In the genomic region with DNA sequence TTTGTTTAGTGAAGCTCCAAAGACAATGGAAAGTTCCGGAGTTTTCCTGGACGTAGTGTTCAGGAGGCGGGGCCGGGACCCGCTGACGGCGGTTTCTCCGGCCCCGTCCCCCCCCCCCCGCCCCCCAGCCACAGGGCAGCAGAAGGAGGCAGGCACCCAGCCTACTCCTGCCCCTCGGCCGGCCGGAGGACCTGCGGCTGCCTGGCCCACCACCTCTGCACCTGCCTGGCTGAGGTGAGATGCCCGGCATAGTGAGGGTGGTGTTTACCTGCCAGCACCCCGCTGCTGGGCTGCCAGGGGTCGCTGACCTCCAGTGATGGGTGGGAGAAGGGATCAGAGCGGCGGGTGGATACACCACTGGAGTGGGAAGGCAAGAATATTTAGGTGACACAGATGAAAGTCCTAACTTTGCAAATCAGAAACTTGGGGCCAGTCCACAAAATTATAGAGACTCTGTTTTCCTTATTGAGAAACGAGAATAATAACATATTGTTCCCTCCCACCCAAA, we compare ENCODE assay signal across 9 mouse cellular contexts. TPM values are rescaled to one million over a fixed set of nuclear protein-coding genes. Genes with fewer than 3 reads are reported as not detected.
DNase-seq lines count a peak whose midpoint lies in the region; ATAC-seq lines count a peak whose summit lies in the region.
"Had no signal": no experiment of that assay in that cellular context is flagged by ENCODE, and none has a peak within 500 bp of the region (broad histone marks: within the 10 kb centered on the region; RNA-seq: fewer than 3 reads in every experiment).

A gene (plus strand): TSS at position 169 of the 508 bp plus-strand sequence.

- 0 out of 2 replicates have a peak, but pooled peaks have one; percentile 42 for ATAC-seq in kidney, embryonic 16.5 days (ENCODE audit: low FRiP score, low TSS enrichment)
- no peak for ATAC-seq in embryonic facial prominence, embryonic 13.5 days (ENCODE audit: insufficient number of reproducible peaks, insufficient read depth, low FRiP score, low TSS enrichment, low read depth)
- no peak for ATAC-seq in hindbrain, embryonic 12.5 days (ENCODE audit: low FRiP score)
- ATAC-seq in midbrain, embryonic 15.5 days (replicated peaks) = no peak

- no peak within 1 kb of the TSS for H3K9ac ChIP-seq in kidney, embryonic 16.5 days (replicated peaks; ENCODE audit: low read length)
- H3K9ac ChIP-seq in embryonic facial prominence, embryonic 13.5 days = peak within 1 kb of the TSS; percentile 67
- H3K9ac ChIP-seq in hindbrain, embryonic 12.5 days = no peak within 1 kb of the TSS
- no peak within 1 kb of the TSS for H3K9ac ChIP-seq in midbrain, embryonic 15.5 days

- WGBS in kidney, embryonic 16.5 days = 2% methylated on average over 17 of the region's 20 CpGs
- WGBS in embryonic facial prominence, embryonic 13.5 days = 2% methylated on average over 19 of the region's 20 CpGs
- WGBS in hindbrain, embryonic 12.5 days = 2% methylated on average over 20 of the region's 20 CpGs
- under 1% methylated on average over 20 of the region's 20 CpGs for WGBS in midbrain, embryonic 15.5 days

- no peaks in the 10 kb centered on the region for H3K9me3 ChIP-seq in kidney, embryonic 16.5 days (ENCODE audit: low read length)
- no peaks in the 10 kb centered on the region for H3K9me3 ChIP-seq in embryonic facial prominence, embryonic 13.5 days
- no peaks in the 10 kb centered on the region for H3K9me3 ChIP-seq in hindbrain, embryonic 12.5 days (replicated peaks)
- no peaks in the 10 kb centered on the region for H3K9me3 ChIP-seq in midbrain, embryonic 15.5 days

- H3K4me2 ChIP-seq in kidney, embryonic 16.5 days (replicated peaks; ENCODE audit: low read depth, low read length) = peak within 1 kb of the TSS; percentile 42
- peak within 1 kb of the TSS; percentile 54 for H3K4me2 ChIP-seq in embryonic facial prominence, embryonic 13.5 days
- H3K4me2 ChIP-seq in hindbrain, embryonic 12.5 days (replicated peaks) = peak within 1 kb of the TSS; percentile 21
- H3K4me2 ChIP-seq in midbrain, embryonic 15.5 days = no peak within 1 kb of the TSS

- peak within 1 kb of the TSS; percentile 32 for H3K4me3 ChIP-seq in kidney, embryonic 16.5 days (ENCODE audit: low read length)
- peak within 1 kb of the TSS; percentile 39 for H3K4me3 ChIP-seq in embryonic facial prominence, embryonic 13.5 days
- H3K4me3 ChIP-seq in hindbrain, embryonic 12.5 days = peak within 1 kb of the TSS; percentile 20
- 0 out of 2 replicates have a peak within 1 kb of the TSS, but pooled peaks have one; percentile 4 for H3K4me3 ChIP-seq in midbrain, embryonic 15.5 days

- no peak for DNase-seq in kidney, adult 18-20 months
- DNase-seq in urinary bladder, postnatal 4 days (ENCODE audit: low spot score in 2 of 2) = no peak
- DNase-seq in adrenal gland, postnatal 25 days = no peak
- DNase-seq in layer of hippocampus, postnatal 25 days (ENCODE audit: extremely low spot score in 1 of 2, low spot score in 1 of 2) = no peak

- H3K27me3 ChIP-seq in kidney, embryonic 16.5 days (ENCODE audit: insufficient read depth, low read length) = peaks cover 95% of the 10 kb centered on the region
- H3K27me3 ChIP-seq in embryonic facial prominence, embryonic 13.5 days = peaks cover 98% of the 10 kb centered on the region
- peaks cover 96% of the 10 kb centered on the region for H3K27me3 ChIP-seq in hindbrain, embryonic 12.5 days
- H3K27me3 ChIP-seq in midbrain, embryonic 15.5 days (replicated peaks) = peaks cover 86% of the 10 kb centered on the region

- H3K4me1 ChIP-seq in kidney, embryonic 16.5 days (ENCODE audit: insufficient read depth, low read length) = peaks cover 14% of the 10 kb centered on the region; the same call in 1 of the 2 replicates
- H3K4me1 ChIP-seq in embryonic facial prominence, embryonic 13.5 days = peaks cover 17% of the 10 kb centered on the region; the same call in 1 of the 2 replicates
- H3K4me1 ChIP-seq in hindbrain, embryonic 12.5 days = no peaks in the 10 kb centered on the region; the same call in 1 of the 2 replicates
- H3K4me1 ChIP-seq in midbrain, embryonic 15.5 days = peaks cover 5% of the 10 kb centered on the region; the same call in 1 of the 2 replicates

- no peak within 1 kb of the TSS for H3K27ac ChIP-seq in kidney, embryonic 16.5 days (ENCODE audit: low read length)
- H3K27ac ChIP-seq in embryonic facial prominence, embryonic 13.5 days = peak within 1 kb of the TSS; percentile 65
- no peak within 1 kb of the TSS for H3K27ac ChIP-seq in hindbrain, embryonic 12.5 days
- H3K27ac ChIP-seq in midbrain, embryonic 15.5 days = no peak within 1 kb of the TSS

- H3K36me3 ChIP-seq in kidney, embryonic 16.5 days (ENCODE audit: insufficient read depth, low read length) = no peaks in the 10 kb centered on the region
- no peaks in the 10 kb centered on the region for H3K36me3 ChIP-seq in embryonic facial prominence, embryonic 13.5 days
- no peaks in the 10 kb centered on the region for H3K36me3 ChIP-seq in hindbrain, embryonic 12.5 days
- H3K36me3 ChIP-seq in midbrain, embryonic 15.5 days (replicated peaks) = no peaks in the 10 kb centered on the region

RNA-seq across cellular contexts. Expression of the gene that starts here (rescaled TPM):
- polyA plus RNA-seq in kidney, embryonic 16.5 days (2015; fragmentation: Nextera tagmentation; extraction: Ambion mirVana) = 0.09 and 0.19 TPM in 2 replicates
- polyA plus RNA-seq in embryonic facial prominence, embryonic 13.5 days (2015; fragmentation: Nextera tagmentation; extraction: Ambion mirVana) = 16.0 and 23.0 TPM in 2 replicates
- polyA plus RNA-seq in hindbrain, embryonic 12.5 days (2016; fragmentation: Nextera tagmentation; extraction: Ambion mirVana) = 9.3 and 12.5 TPM in 2 replicates
- 0.61 and 0.69 TPM in 2 replicates for polyA plus RNA-seq in midbrain, embryonic 15.5 days (2015; fragmentation: Nextera tagmentation; extraction: Ambion mirVana)
- 0.55 TPM in 1 of 2 replicates, not detected in the other for total RNA-seq in adrenal gland, postnatal 25 days (2021)
- under 1 TPM; 0.37 to 0.66 TPM for total RNA-seq in layer of hippocampus, postnatal 25 days (2021)
- total RNA-seq: common myeloid progenitor, adult 5-6 weeks had no signal

Comparison
In these comparisons a context has a peak if more than half of its experiments do, and no peak if none do; other contexts are left out.
1. Peak in ATAC-seq, H3K4me3 ChIP-seq and H3K4me2 ChIP-seq in kidney, embryonic 16.5 days; RNA of the gene not detected or under 1 TPM.